Mouse (Mus musculus): Measurements from ENCODE around the gene Kpna7. TPM values are rescaled to one million over a fixed set of nuclear protein-coding genes. Genes with fewer than 3 reads are reported as not detected.
A peak's percentile ranks its signal among the peaks of the same experiment; 100 is the strongest.

The Kpna7 gene
- polyA plus RNA-seq, 1 experiment from 2014 or later, result not detected

- H3K27ac ChIP-seq, result no peak overlapping the region
- no peak overlapping the region for H3K4me3 ChIP-seq (replicated peaks)
- ATAC-seq, result no peak
- 95% methylated on average over 5 of the region's 5 CpGs for WGBS
- no peaks in the 10 kb centered on the region for H3K36me3 ChIP-seq
- no peak overlapping the region for H3K9ac ChIP-seq (replicated peaks)
- no peak overlapping the region for H3K4me2 ChIP-seq (replicated peaks)
- no peaks in the 10 kb centered on the region for H3K27me3 ChIP-seq
- peaks cover 33% of the 10 kb centered on the region for H3K4me1 ChIP-seq (replicated peaks)
- H3K9me3 ChIP-seq, result no peaks in the 10 kb centered on the region
These were observed 133.3 kb downstream of the Kpna7 start for GRCm38 (mm10) chr5:144950428-144951051.

GRCm38 (mm10) chr5:144949856-144950255 is 134.0 kb downstream of the Kpna7 start:
- 90% methylated on average over 4 of the region's 4 CpGs for WGBS
- no peaks in the 10 kb centered on the region for H3K27me3 ChIP-seq

GRCm38 (mm10) chr5:144948422-144948821 is 135.4 kb downstream of the Kpna7 start:
- Histone ChIP-seq H3K4me2 (replicated peaks) (no peak overlapping the region), H3K4me1 (replicated peaks) (peaks cover 28% of the 10 kb centered on the region), H3K27ac (no peak overlapping the region), H3K27me3 (no peaks in the 10 kb centered on the region), H3K36me3 (no peaks in the 10 kb centered on the region), H3K9ac (replicated peaks) (no peak overlapping the region), H3K9me3 (no peaks in the 10 kb centered on the region), H3K4me3 (replicated peaks) (no peak overlapping the region)
- no peak for ATAC-seq
- WGBS, result 85% methylated on average over 11 of the region's 11 CpGs

More at GRCm38 (mm10) chr5:144949856-144950255, 134.0 kb downstream of the Kpna7 start:
- Histone ChIP-seq H3K27ac (no peak overlapping the region), H3K9me3 (no peaks in the 10 kb centered on the region), H3K4me3 (replicated peaks) (no peak overlapping the region), H3K4me2 (replicated peaks) (no peak overlapping the region), H3K36me3 (no peaks in the 10 kb centered on the region), H3K4me1 (replicated peaks) (peaks cover 30% of the 10 kb centered on the region), H3K9ac (replicated peaks) (no peak overlapping the region)
- no peak for ATAC-seq

- Histone ChIP-seq H3K9ac (replicated peaks) (no peak overlapping the region), H3K4me3 (replicated peaks) (no peak overlapping the region), H3K4me1 (replicated peaks) (peaks cover 28% of the 10 kb centered on the region), H3K36me3 (no peaks in the 10 kb centered on the region), H3K9me3 (no peaks in the 10 kb centered on the region), H3K4me2 (replicated peaks) (no peak overlapping the region), H3K27ac (no peak overlapping the region), H3K27me3 (no peaks in the 10 kb centered on the region)
- WGBS, result 89% methylated on average over 1 of the region's 1 CpGs
- no peak for ATAC-seq
These were observed 135.8 kb downstream of the Kpna7 start for GRCm38 (mm10) chr5:144948002-144948401.

GRCm38 (mm10) chr5:144946032-144946431 is 137.8 kb downstream of the Kpna7 start:
- 62% methylated on average over 4 of the region's 4 CpGs for WGBS
- Histone ChIP-seq H3K36me3 (no peaks in the 10 kb centered on the region), H3K4me1 (replicated peaks) (peaks cover 35% of the 10 kb centered on the region), H3K4me3 (replicated peaks) (no peak overlapping the region), H3K27me3 (no peaks in the 10 kb centered on the region), H3K9ac (replicated peaks) (no peak overlapping the region), H3K4me2 (replicated peaks) (no peak overlapping the region), H3K9me3 (no peaks in the 10 kb centered on the region), H3K27ac (no peak overlapping the region)
- ATAC-seq, result 0 out of 2 replicates have a peak, but pooled peaks have one; percentile 29

- no peak overlapping the region for H3K4me2 ChIP-seq (replicated peaks)
- peaks cover 44% of the 10 kb centered on the region for H3K4me1 ChIP-seq (replicated peaks)
- H3K4me3 ChIP-seq (replicated peaks), result no peak overlapping the region
- H3K36me3 ChIP-seq, result no peaks in the 10 kb centered on the region
- 89% methylated on average over 7 of the region's 7 CpGs for WGBS
- ATAC-seq, result no peak
- no peaks in the 10 kb centered on the region for H3K27me3 ChIP-seq
- H3K27ac ChIP-seq, result no peak overlapping the region
- H3K9ac ChIP-seq (replicated peaks), result no peak overlapping the region
- no peaks in the 10 kb centered on the region for H3K9me3 ChIP-seq
These were observed 138.9 kb downstream of the Kpna7 start for GRCm38 (mm10) chr5:144944932-144945331.

GRCm38 (mm10) chr5:144944370-144944769 is 139.5 kb downstream of the Kpna7 start:
- H3K4me2 ChIP-seq (replicated peaks), result no peak overlapping the region
- H3K4me3 ChIP-seq (replicated peaks), result no peak overlapping the region
- H3K27me3 ChIP-seq, result no peaks in the 10 kb centered on the region
- no peaks in the 10 kb centered on the region for H3K9me3 ChIP-seq
- ATAC-seq, result no peak
- WGBS, result 93% methylated on average over 4 of the region's 4 CpGs
- no peaks in the 10 kb centered on the region for H3K36me3 ChIP-seq
- peaks cover 42% of the 10 kb centered on the region for H3K4me1 ChIP-seq (replicated peaks)
- no peak overlapping the region for H3K9ac ChIP-seq (replicated peaks)
- H3K27ac ChIP-seq, result no peak overlapping the region

GRCm38 (mm10) chr5:144943346-144943745 is 140.5 kb downstream of the Kpna7 start:
- H3K27me3 ChIP-seq, result no peaks in the 10 kb centered on the region
- H3K36me3 ChIP-seq, result no peaks in the 10 kb centered on the region
- H3K27ac ChIP-seq, result no peak overlapping the region
- no peak for ATAC-seq
- WGBS, result 89% methylated on average over 6 of the region's 6 CpGs
- no peak overlapping the region for H3K4me2 ChIP-seq (replicated peaks)
- no peaks in the 10 kb centered on the region for H3K9me3 ChIP-seq
- no peak overlapping the region for H3K9ac ChIP-seq (replicated peaks)
- peaks cover 34% of the 10 kb centered on the region for H3K4me1 ChIP-seq (replicated peaks)
- no peak overlapping the region for H3K4me3 ChIP-seq (replicated peaks)

GRCm38 (mm10) chr5:144942431-144942830 is 141.4 kb downstream of the Kpna7 start:
- ATAC-seq, result no peak
- H3K27me3 ChIP-seq, result no peaks in the 10 kb centered on the region
- H3K4me3 ChIP-seq (replicated peaks), result no peak overlapping the region
- H3K4me1 ChIP-seq (replicated peaks), result peaks cover 30% of the 10 kb centered on the region
- H3K36me3 ChIP-seq, result no peaks in the 10 kb centered on the region
- no peaks in the 10 kb centered on the region for H3K9me3 ChIP-seq
- no peak overlapping the region for H3K27ac ChIP-seq
- H3K4me2 ChIP-seq (replicated peaks), result no peak overlapping the region
- no peak overlapping the region for H3K9ac ChIP-seq (replicated peaks)
- WGBS, result 79% methylated on average over 9 of the region's 9 CpGs

GRCm38 (mm10) chr5:144940904-144941303 is 142.9 kb downstream of the Kpna7 start:
- 59% methylated on average over 3 of the region's 3 CpGs for WGBS
- Histone ChIP-seq H3K9me3 (no peaks in the 10 kb centered on the region), H3K4me1 (replicated peaks) (peaks cover 35% of the 10 kb centered on the region), H3K27me3 (no peaks in the 10 kb centered on the region), H3K4me2 (replicated peaks) (no peak overlapping the region), H3K4me3 (replicated peaks) (no peak overlapping the region), H3K9ac (replicated peaks) (no peak overlapping the region), H3K36me3 (no peaks in the 10 kb centered on the region), H3K27ac (peak overlapping the region; percentile 27)
- ATAC-seq, result peak; percentile 74

- no peaks in the 10 kb centered on the region for H3K9me3 ChIP-seq
- no peaks in the 10 kb centered on the region for H3K27me3 ChIP-seq
- H3K4me1 ChIP-seq (replicated peaks), result peaks cover 45% of the 10 kb centered on the region
- 90% methylated on average over 2 of the region's 2 CpGs for WGBS
- H3K4me3 ChIP-seq (replicated peaks), result no peak overlapping the region
- ATAC-seq, result no peak
- H3K4me2 ChIP-seq (replicated peaks), result no peak overlapping the region
- H3K9ac ChIP-seq (replicated peaks), result no peak overlapping the region
- H3K36me3 ChIP-seq, result no peaks in the 10 kb centered on the region
- no peak overlapping the region for H3K27ac ChIP-seq
These were observed 146.5 kb downstream of the Kpna7 start for GRCm38 (mm10) chr5:144937304-144937703.
